ENCODE assay signal across 15 mouse cellular contexts in the genomic region with DNA sequence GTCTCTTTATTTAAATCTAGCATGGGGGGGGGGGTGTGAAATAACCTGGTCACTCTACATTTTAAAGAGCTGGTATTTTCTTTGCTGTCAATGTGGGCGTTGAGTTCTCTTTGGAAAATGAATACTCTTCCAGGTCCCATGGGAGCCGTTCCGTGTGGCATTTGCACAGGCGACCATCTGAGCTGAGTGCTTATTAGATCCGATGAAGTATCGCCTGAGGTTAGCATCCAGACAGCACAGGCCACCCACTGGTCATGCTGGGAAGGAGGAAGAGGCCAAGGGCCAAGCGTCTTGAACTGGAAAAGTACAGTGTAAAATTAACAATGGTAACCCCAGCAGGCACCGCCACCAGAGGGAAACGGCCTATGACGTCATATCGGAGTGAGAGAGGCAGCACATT. TPM values are rescaled to one million over a fixed set of nuclear protein-coding genes. Genes with fewer than 3 reads are reported as not detected.
DNase-seq lines count a peak whose midpoint lies in the region.
"Had no signal": no experiment of that assay in that cellular context is flagged by ENCODE, and none has a peak within 500 bp of the region (broad histone marks: within the 10 kb centered on the region; RNA-seq: fewer than 3 reads in every experiment).

No protein-coding gene starts in this region.

- peak; percentile 33 for DNase-seq in cerebellum, adult 11-12 months
- DNase-seq in cerebellum, postnatal 4 days (ENCODE audit: low spot score in 2 of 2) = no peak
- peak; percentile 13 for DNase-seq in kidney, postnatal 10 days
- DNase-seq in kidney, postnatal 14 days = no peak
- DNase-seq in brain, adult 2 months (ENCODE audit: low read depth, low spot score) = peak; percentile 21
- DNase-seq in embryo, embryonic 11 days = peak; percentile 57
- DNase-seq in spleen, postnatal 14 days (ENCODE audit: low spot score in 2 of 2) = no peak
- no peak for DNase-seq in adrenal gland, adult 2 months
- DNase-seq: gastrocnemius, postnatal 36 days; heart, postnatal 36 days; kidney, adult 9 months; layer of hippocampus, postnatal 36 days; right cerebral cortex, postnatal 14 days; thymus, postnatal 36 days had no signal

RNA-seq across cellular contexts. Expression of gene Creb5, which starts 24.7 kb away (rescaled TPM):
- 1 to 10 TPM; 1.9 to 3.0 TPM for total RNA-seq in adrenal gland, adult 2 months (2021)
- polyA plus RNA-seq in adrenal gland, adult 2 months (2012; rRNA removed) = 0.91 and 1.6 TPM in 2 replicates
- total RNA-seq: MEL had no signal

Comparison
In these comparisons a context has a peak if more than half of its experiments do, and no peak if none do; other contexts are left out.
1. DNase-seq: peak in cerebellum, adult 11-12 months (single experiment), kidney, postnatal 10 days (single experiment), brain, adult 2 months (single experiment) and embryo, embryonic 11 days (single experiment); none in cerebellum, postnatal 4 days (0 of 2), kidney, postnatal 14 days (single experiment), spleen, postnatal 14 days (0 of 2) and adrenal gland, adult 2 months (single experiment).